Mouse (Mus musculus) limb, embryonic 14.5 days (tissue): ENCODE results near the gene Pianp. TPM values are rescaled to one million over a fixed set of nuclear protein-coding genes. Genes with fewer than 3 reads are reported as not detected.
A peak's percentile ranks its signal among the peaks of the same experiment; 100 is the strongest.

Experiments
- ATAC-seq: fragments of 200-750 bp; cut with Nextera tagmentation; 2 replicates; pipeline ENCODE4 v1.8.0; 2017; ENCODE audit warnings: low read depth, moderate number of reproducible peaks, moderate TSS enrichment; ENCODE audit not compliant: low FRiP score
- DNase-seq: peaks from one replicate; pipeline ENCODE4 v3.0.0-alpha.2; 2015; ENCODE audit warnings: low spot score
- H3K27ac ChIP-seq: fragments of 300-500 bp; sonication (generic); replicated peaks from 2 replicates; pipeline ENCODE4 v1.5.1; 2014; ENCODE audit warnings: low read depth, mild to moderate bottlenecking, low read length, moderate library complexity, mixed read lengths
- H3K27me3 ChIP-seq: fragments of 300-500 bp; sonication (generic); 2 replicates; pipeline ENCODE4 v1.6.1; 2014; ENCODE audit warnings: low read length, mixed read lengths; ENCODE audit not compliant: control insufficient read depth, insufficient read depth
- H3K36me3 ChIP-seq: fragments of 300-500 bp; sonication (generic); 2 replicates; pipeline ENCODE4 v1.6.1; 2014; ENCODE audit warnings: mild to moderate bottlenecking, low read length, moderate library complexity, mixed read lengths; ENCODE audit not compliant: control insufficient read depth, insufficient read depth
- H3K4me1 ChIP-seq: fragments of 300-500 bp; sonication (generic); 2 replicates; pipeline ENCODE4 v1.6.1; 2014; ENCODE audit warnings: antibody characterized with exemption, low read length, mixed read lengths; ENCODE audit not compliant: control insufficient read depth, insufficient read depth
- H3K4me2 ChIP-seq: fragments of 300-500 bp; sonication (generic); replicated peaks from 2 replicates; pipeline ENCODE4 v1.6.1; 2014; ENCODE audit warnings: low read depth, mild to moderate bottlenecking, low read length, moderate library complexity; ENCODE audit not compliant: severe bottlenecking
- H3K4me3 ChIP-seq: fragments of 300-500 bp; sonication (generic); replicated peaks from 2 replicates; pipeline ENCODE4 v1.5.1; 2014; ENCODE audit warnings: low read length
- H3K9ac ChIP-seq: fragments of 300-500 bp; sonication (generic); 2 replicates; pipeline ENCODE4 v1.6.1; 2014; ENCODE audit warnings: mild to moderate bottlenecking, low read depth, low read length, moderate library complexity; ENCODE audit not compliant: severe bottlenecking
- H3K9me3 ChIP-seq: fragments of 300-500 bp; sonication (generic); 2 replicates; pipeline ENCODE4 v1.6.1; 2016; ENCODE audit warnings: low read length; ENCODE audit not compliant: control insufficient read depth
- POLR2A ChIP-seq: fragments of 200-500 bp; IDR thresholded peaks from 2 replicates; pipeline ENCODE4 v1.8.0; 2012; ENCODE audit warnings: inconsistent platforms, mild to moderate bottlenecking, moderate library complexity, borderline replicate concordance; ENCODE audit not compliant: insufficient read depth, insufficient read length; ENCODE audit errors: extremely low read depth
- WGBS: fragments of 180-500 bp; shearing (Covaris S2); extraction: QIAGEN DNeasy Blood & Tissue Kit; methylation state at CpG from one replicate; pipeline ENCODE4 v1.1.7; 2014; 5-methylcytosine and 5-hydroxymethylcytosine counted together
- polyA plus RNA-seq, 2 experiments: library from polyadenylated mRNA; depleted of rRNA in 1 of 2; stranded (reverse) in 1 of 2; unstranded in 1 of 2; fragments of >200 nt; fragmentation: Nextera tagmentation in 1 of 2; extraction: Ambion mirVana in 1 of 2; gene quantifications; 2 replicates each; pipeline versions ENCODE4 v1.2.1 to v1.2.3; 2012 to 2014

Pianp gene
- polyA plus RNA-seq, 2 experiments, result 20.3 to 35.2 TPM

- H3K27me3 ChIP-seq, result no peaks in the 10 kb centered on the region
- no peaks in the 10 kb centered on the region for H3K36me3 ChIP-seq
- no peak for TF ChIP-seq POLR2A
- no peak for ATAC-seq
- H3K4me3 ChIP-seq, result no peak overlapping the region
- DNase-seq, result peak; percentile 20
- H3K4me2 ChIP-seq, result no peak overlapping the region
- 58% methylated on average over 4 of the region's 4 CpGs for WGBS
- no peak overlapping the region for H3K27ac ChIP-seq
- peaks cover 11% of the 10 kb centered on the region for H3K4me1 ChIP-seq
- H3K9ac ChIP-seq, result no peak overlapping the region
- H3K9me3 ChIP-seq, result no peaks in the 10 kb centered on the region
Observed at GRCm38 (mm10) chr6:124967766-124968165, 28.7 kb upstream of the Pianp start.

- Histone ChIP-seq H3K36me3 (no peaks in the 10 kb centered on the region), H3K4me1 (no peaks in the 10 kb centered on the region; the same call in 1 of the 2 replicates), H3K4me2 (no peak overlapping the region), H3K27me3 (peaks cover 22% of the 10 kb centered on the region; the same call in 1 of the 2 replicates), H3K9ac (no peak overlapping the region), H3K4me3 (no peak overlapping the region), H3K9me3 (no peaks in the 10 kb centered on the region; the same call in 1 of the 2 replicates), H3K27ac (no peak overlapping the region)
- no peak for ATAC-seq
- TF ChIP-seq POLR2A, result no peak
- DNase-seq, result no peak
- WGBS, result 66% methylated on average over 4 of the region's 4 CpGs
Observed at GRCm38 (mm10) chr6:124992241-124992640, 4.3 kb upstream of the Pianp start.

GRCm38 (mm10) chr6:124993365-124993764, 3.1 kb upstream of the Pianp start:
- H3K27me3 ChIP-seq, result peaks cover 27% of the 10 kb centered on the region
- no peak overlapping the region for H3K27ac ChIP-seq
- H3K4me1 ChIP-seq, result peaks cover 4% of the 10 kb centered on the region
- no peaks in the 10 kb centered on the region; the same call in 1 of the 2 replicates for H3K9me3 ChIP-seq
- H3K4me2 ChIP-seq, result no peak overlapping the region
- ATAC-seq (no peak), DNase-seq (no peak)
- H3K9ac ChIP-seq, result 0 out of 2 replicates have a peak overlapping the region, but pooled peaks have one; percentile 1
- no peaks in the 10 kb centered on the region for H3K36me3 ChIP-seq
- WGBS, result 78% methylated on average over 9 of the region's 9 CpGs
- TF ChIP-seq POLR2A, result no peak
- no peak overlapping the region for H3K4me3 ChIP-seq

GRCm38 (mm10) chr6:124993876-124994275, 2.6 kb upstream of the Pianp start:
- Histone ChIP-seq H3K4me3 (no peak overlapping the region), H3K4me1 (peaks cover 7% of the 10 kb centered on the region), H3K27me3 (peaks cover 32% of the 10 kb centered on the region), H3K9ac (peak overlapping the region; percentile 43; the same call in 1 of the 2 replicates), H3K36me3 (no peaks in the 10 kb centered on the region), H3K9me3 (no peaks in the 10 kb centered on the region; the same call in 1 of the 2 replicates), H3K27ac (no peak overlapping the region), H3K4me2 (no peak overlapping the region)
- 19% methylated on average over 11 of the region's 11 CpGs for WGBS
- ATAC-seq, result peak; percentile 32
- DNase-seq, result peak; percentile 22
- no peak for TF ChIP-seq POLR2A

- ATAC-seq (no peak), DNase-seq (no peak)
- H3K27ac ChIP-seq, result no peak overlapping the region
- no peak overlapping the region for H3K4me3 ChIP-seq
- H3K4me2 ChIP-seq, result no peak overlapping the region
- H3K4me1 ChIP-seq, result peaks cover 7% of the 10 kb centered on the region
- TF ChIP-seq POLR2A, result no peak
- WGBS, result 76% methylated on average over 7 of the region's 7 CpGs
- H3K9me3 ChIP-seq, result no peaks in the 10 kb centered on the region
- H3K27me3 ChIP-seq, result peaks cover 44% of the 10 kb centered on the region
- H3K36me3 ChIP-seq, result no peaks in the 10 kb centered on the region
- H3K9ac ChIP-seq, result no peak overlapping the region
Observed at GRCm38 (mm10) chr6:124995246-124995645, 1.2 kb upstream of the Pianp start.
